Mouse (Mus musculus) liver, embryonic 14.5 days (tissue): ENCODE data around the gene Sema4a.

Experiments used
- CTCF ChIP-seq: IDR thresholded peaks from 2 replicates; pipeline ENCODE4 v1.5.1; 2016; ENCODE audit warnings: antibody characterized with exemption, low read depth, control low read depth
- EP300 ChIP-seq: IDR thresholded peaks from 2 replicates; pipeline ENCODE4 v1.6.1; 2016; ENCODE audit warnings: antibody characterized with exemption, low read depth

GRCm38 (mm10) chr3:88494836-88495628 is 34.0 kb upstream of the Sema4a start:
- TF ChIP-seq CTCF (no peak), EP300 (no peak)
